Mouse (Mus musculus): ENCODE data around the gene Nectin1. TPM values are rescaled to one million over a fixed set of nuclear protein-coding genes. Genes with fewer than 3 reads are reported as not detected.

Gene Nectin1
- polyA plus RNA-seq, 1 experiment from 2014 or later: 3.3 TPM

DNA sequence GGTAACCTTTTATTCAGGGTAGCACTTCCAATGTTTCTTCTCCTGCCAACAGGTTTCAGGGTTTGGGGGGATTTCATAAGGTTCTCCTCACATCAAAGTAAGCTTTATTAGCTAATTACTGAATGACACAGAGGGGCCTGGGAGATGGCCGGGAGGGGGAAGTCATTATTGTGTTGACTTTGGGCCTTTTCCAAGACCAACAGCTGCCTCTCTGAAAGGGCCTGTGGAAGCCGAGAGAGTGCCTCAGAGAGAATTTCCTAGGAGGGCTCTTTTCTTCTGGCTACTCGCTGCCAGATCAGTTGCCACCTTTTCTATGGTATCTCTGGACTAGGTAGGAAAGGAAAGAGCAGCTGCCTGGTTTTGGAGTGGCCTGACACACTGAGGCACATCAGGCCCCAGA is 6.5 kb upstream of the Nectin1 start:
- no peak; the same call in 1 of the 2 replicates for ATAC-seq
- Histone ChIP-seq H3K4me1 (ENCODE audit: control insufficient read depth, insufficient read depth, low read length) (peaks cover 24% of the 10 kb centered on the region), H3K27ac (ENCODE audit: low read length) (peak overlapping the region; percentile 54), H3K4me3 (ENCODE audit: low read length) (no peak overlapping the region), H3K4me2 (ENCODE audit: low read depth, low read length) (peak overlapping the region; percentile 24; the same call in 1 of the 2 replicates), H3K27me3 (replicated peaks; ENCODE audit: control insufficient read depth, insufficient read depth, low read length) (no peaks in the 10 kb centered on the region), H3K9ac (ENCODE audit: low read depth, low read length) (no peak overlapping the region; the same call in 1 of the 2 replicates), H3K36me3 (ENCODE audit: control insufficient read depth, insufficient read depth, low read length) (no peaks in the 10 kb centered on the region), H3K9me3 (ENCODE audit: control insufficient read depth, low read length) (no peaks in the 10 kb centered on the region)
- 13% methylated on average over 3 of the region's 3 CpGs for WGBS

DNA sequence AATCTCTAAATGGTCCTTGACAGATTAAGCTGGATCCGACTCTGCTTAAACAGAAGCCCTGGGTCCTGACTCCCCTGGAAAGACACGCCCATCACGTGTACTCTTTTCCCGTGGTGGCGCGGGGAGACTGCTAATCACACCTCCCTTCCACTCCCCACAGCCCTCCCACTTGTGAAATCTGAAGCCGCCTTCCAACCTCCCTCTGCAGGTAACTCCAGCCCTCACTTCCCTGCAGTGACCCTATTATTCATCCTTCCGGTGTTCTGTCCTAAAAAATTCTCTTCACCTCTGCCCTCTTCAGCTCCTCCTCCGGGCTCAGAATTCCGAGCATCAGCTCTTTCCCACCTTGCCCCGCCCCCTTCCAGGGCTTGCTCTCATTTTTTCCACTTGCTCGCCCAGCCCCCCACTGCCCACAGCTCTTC is 5.9 kb upstream of the Nectin1 start:
- peak; percentile 54 for ATAC-seq
- WGBS: 2% methylated on average over 12 of the region's 12 CpGs
- H3K27ac ChIP-seq (ENCODE audit: low read length): peak overlapping the region; percentile 54

DNA sequence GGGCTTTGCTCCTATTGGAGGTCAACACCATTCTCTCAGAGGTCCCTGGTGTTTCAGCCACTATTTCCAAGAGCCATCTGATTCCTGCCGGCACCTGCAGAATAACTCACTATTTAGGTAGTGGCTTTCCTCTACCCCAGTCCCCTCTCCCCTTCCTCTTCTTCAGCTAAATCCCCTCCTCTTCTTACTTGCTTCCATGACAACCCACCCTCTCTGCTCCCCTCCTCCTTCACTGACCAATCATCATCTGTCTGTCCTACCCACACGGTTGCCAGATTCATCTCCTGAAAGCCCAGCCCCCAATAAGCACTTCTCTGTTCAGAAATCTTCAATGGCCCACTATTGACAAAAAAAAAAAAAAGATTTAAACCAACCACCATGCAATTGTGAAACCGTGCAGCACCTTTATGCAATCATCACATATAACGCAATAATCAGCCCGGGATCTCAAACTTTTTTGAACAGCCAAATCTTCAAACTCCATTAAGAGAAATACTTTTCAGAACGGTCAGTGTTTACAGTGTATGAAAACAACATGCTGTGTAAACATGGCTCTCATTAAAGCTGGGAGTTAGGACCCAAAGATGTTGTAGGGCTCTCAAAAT is 5.2 kb upstream of the Nectin1 start:
- no peak overlapping the region for H3K4me2 ChIP-seq (ENCODE audit: low read depth, low read length)
- H3K4me1 ChIP-seq (ENCODE audit: control insufficient read depth, insufficient read depth, low read length): peaks cover 27% of the 10 kb centered on the region
- no peak overlapping the region for H3K9ac ChIP-seq (ENCODE audit: low read depth, low read length)
- H3K27me3 ChIP-seq (replicated peaks; ENCODE audit: control insufficient read depth, insufficient read depth, low read length): no peaks in the 10 kb centered on the region
- no peak overlapping the region for H3K4me3 ChIP-seq (ENCODE audit: low read length)
- no peaks in the 10 kb centered on the region for H3K9me3 ChIP-seq (ENCODE audit: control insufficient read depth, low read length)
- no peaks in the 10 kb centered on the region for H3K36me3 ChIP-seq (ENCODE audit: control insufficient read depth, insufficient read depth, low read length)
- no peak for ATAC-seq
- H3K27ac ChIP-seq (ENCODE audit: low read length): no peak overlapping the region
- WGBS: 37% methylated on average over 6 of the region's 6 CpGs

More for the DNA sequence above, 5.9 kb upstream of the Nectin1 start:
- Histone ChIP-seq H3K36me3 (ENCODE audit: control insufficient read depth, insufficient read depth, low read length) (no peaks in the 10 kb centered on the region), H3K4me3 (ENCODE audit: low read length) (no peak overlapping the region), H3K4me2 (ENCODE audit: low read depth, low read length) (peak overlapping the region; percentile 24), H3K4me1 (ENCODE audit: control insufficient read depth, insufficient read depth, low read length) (peaks cover 26% of the 10 kb centered on the region), H3K9ac (ENCODE audit: low read depth, low read length) (no peak overlapping the region; the same call in 1 of the 2 replicates), H3K9me3 (ENCODE audit: control insufficient read depth, low read length) (no peaks in the 10 kb centered on the region), H3K27me3 (replicated peaks; ENCODE audit: control insufficient read depth, insufficient read depth, low read length) (no peaks in the 10 kb centered on the region)

DNA sequence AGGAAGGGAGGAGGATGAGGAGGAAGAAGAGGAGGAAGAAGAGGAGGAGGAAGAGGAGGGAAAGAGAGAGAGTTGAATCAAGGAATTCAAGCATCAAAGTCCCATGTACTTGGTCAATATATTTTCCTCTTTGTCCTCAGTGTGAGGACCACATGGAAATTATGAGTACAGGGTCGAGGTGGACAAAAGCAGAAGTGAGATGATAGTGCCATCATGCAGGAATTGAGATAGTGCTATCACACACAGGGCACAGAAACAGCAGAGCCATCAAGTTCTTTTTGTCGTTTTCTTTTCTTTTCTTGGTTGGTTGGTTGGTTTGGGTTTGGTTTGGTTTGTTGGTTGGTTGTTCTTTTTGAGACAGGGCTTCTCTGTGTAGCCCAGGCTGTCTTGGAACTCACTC is 2.5 kb upstream of the Nectin1 start:
- H3K36me3 ChIP-seq (ENCODE audit: control insufficient read depth, insufficient read depth, low read length): no peaks in the 10 kb centered on the region
- whole genome bisulfite sequencing: 71% methylated on average over 2 of the region's 2 CpGs

DNA sequence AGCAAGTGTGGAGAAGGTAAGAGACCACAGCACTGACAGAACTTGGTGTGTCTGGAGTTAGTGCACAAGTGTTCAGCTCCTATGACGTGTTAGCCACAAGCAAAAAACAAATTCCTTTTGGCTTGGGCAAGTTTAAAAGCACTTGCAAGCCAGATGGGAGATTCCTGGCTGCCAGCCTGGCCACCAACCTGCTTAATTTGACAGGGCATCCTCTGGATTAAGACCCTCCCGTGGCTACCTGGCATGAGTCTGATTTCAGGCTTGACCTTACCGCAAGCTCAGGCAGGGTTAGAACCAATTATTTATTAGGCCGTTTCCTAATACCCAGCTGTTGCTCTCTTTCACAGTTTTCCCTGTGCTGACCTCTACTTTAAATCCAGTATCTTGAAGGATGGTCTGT is 1.7 kb upstream of the Nectin1 start:
- Histone ChIP-seq H3K27me3 (replicated peaks; ENCODE audit: control insufficient read depth, insufficient read depth, low read length) (no peaks in the 10 kb centered on the region), H3K9me3 (ENCODE audit: control insufficient read depth, low read length) (no peaks in the 10 kb centered on the region), H3K4me3 (ENCODE audit: low read length) (no peak overlapping the region), H3K27ac (ENCODE audit: low read length) (peak overlapping the region; percentile 97; the same call in 1 of the 2 replicates), H3K4me1 (ENCODE audit: control insufficient read depth, insufficient read depth, low read length) (peaks cover 33% of the 10 kb centered on the region), H3K36me3 (ENCODE audit: control insufficient read depth, insufficient read depth, low read length) (no peaks in the 10 kb centered on the region), H3K9ac (ENCODE audit: low read depth, low read length) (0 out of 2 replicates have a peak overlapping the region, but pooled peaks have one; percentile 92), H3K4me2 (ENCODE audit: low read depth, low read length) (no peak overlapping the region)
- 79% methylated on average over 4 of the region's 4 CpGs for WGBS
- ATAC-seq: no peak

More for the DNA sequence above, 2.5 kb upstream of the Nectin1 start:
- no peak for ATAC-seq
- Histone ChIP-seq H3K4me1 (ENCODE audit: control insufficient read depth, insufficient read depth, low read length) (peaks cover 33% of the 10 kb centered on the region), H3K9me3 (ENCODE audit: control insufficient read depth, low read length) (no peaks in the 10 kb centered on the region), H3K27me3 (replicated peaks; ENCODE audit: control insufficient read depth, insufficient read depth, low read length) (no peaks in the 10 kb centered on the region), H3K27ac (ENCODE audit: low read length) (no peak overlapping the region), H3K4me2 (ENCODE audit: low read depth, low read length) (no peak overlapping the region), H3K9ac (ENCODE audit: low read depth, low read length) (no peak overlapping the region), H3K4me3 (ENCODE audit: low read length) (no peak overlapping the region)

DNA sequence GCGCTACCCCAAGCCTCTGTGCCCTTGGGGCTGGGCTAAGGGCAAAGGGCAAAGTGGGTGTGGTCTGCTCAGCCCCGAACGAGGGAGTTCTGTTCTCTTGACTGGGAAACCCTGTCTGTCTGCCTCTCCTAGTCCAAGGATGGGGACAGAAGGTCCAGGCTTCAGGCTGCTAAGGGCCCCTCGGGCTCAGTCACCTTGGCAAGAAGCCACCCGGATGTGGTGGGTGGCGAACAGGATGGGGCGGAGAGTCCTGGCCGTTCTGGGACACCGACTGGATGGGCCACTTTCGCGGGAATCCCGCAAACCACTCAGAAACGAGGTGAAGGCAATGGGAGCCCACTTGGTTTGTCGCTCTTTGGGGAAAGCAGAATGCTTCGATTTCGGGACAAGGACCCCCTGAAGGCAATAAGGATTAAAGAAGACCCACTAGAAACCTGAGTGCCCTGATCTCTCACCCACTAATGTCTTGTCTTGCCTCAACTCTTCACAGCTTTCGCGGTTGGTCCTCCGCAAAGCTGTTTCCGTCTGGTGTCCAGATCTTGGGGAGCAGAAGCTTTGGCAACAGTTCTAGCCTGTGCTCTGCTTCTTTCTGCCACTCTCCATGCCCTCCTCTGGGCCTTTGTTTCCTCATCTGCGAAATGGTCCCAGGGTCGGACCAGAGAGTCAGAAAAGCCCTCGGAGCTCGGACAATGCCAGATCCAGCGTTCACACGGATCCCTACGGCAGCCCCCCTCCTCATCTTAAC is 710 bp upstream of the Nectin1 start:
- Histone ChIP-seq H3K27ac (ENCODE audit: low read length) (peak overlapping the region; percentile 97), H3K36me3 (ENCODE audit: control insufficient read depth, insufficient read depth, low read length) (no peaks in the 10 kb centered on the region), H3K27me3 (replicated peaks; ENCODE audit: control insufficient read depth, insufficient read depth, low read length) (no peaks in the 10 kb centered on the region), H3K4me3 (ENCODE audit: low read length) (peak overlapping the region; percentile 89), H3K9me3 (ENCODE audit: control insufficient read depth, low read length) (no peaks in the 10 kb centered on the region), H3K4me2 (ENCODE audit: low read depth, low read length) (peak overlapping the region; percentile 97), H3K4me1 (ENCODE audit: control insufficient read depth, insufficient read depth, low read length) (peaks cover 22% of the 10 kb centered on the region), H3K9ac (ENCODE audit: low read depth, low read length) (peak overlapping the region; percentile 92)
- peak; percentile 70 for ATAC-seq
- WGBS: 1% methylated on average over 27 of the region's 27 CpGs

DNA sequence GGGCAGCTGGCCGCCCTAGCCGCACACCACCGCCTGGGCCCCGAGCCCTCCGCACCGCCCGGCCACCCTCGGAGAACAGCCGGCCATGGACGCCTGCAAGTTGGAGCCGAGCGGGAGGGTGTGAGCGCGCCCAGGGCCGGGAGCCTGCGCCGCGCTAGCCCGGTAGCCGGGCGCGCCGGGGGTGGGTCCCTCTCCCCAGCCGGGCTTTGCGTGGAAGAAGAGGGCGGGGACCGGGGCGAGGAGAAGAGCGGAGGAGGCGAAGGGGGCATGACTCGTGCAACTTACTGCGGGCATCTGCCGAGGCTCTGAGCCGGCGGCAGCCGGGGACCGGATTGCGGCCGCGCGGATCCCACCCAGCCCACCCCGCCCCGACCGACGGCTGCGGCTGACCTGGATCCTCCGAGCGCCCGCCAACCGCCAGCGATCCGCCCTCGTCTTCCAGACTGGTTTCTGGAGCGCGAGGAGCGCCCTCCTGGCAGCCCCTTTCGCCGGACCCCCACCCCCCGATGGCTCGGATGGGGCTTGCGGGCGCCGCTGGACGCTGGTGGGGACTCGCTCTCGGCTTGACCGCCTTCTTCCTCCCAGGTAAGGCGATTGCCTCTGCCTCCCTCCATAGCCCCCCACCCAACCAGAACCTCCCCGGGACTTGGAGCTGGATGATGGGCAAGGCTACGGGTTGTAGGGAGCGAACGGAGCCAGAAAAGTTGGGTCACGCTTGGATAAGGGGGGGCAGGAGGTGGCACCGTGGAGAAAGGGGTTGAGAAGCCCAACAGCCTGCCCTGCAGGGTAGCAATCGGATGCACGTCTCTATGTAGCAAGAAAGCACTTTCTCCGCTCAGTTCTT is 576 bp downstream of the Nectin1 start:
- Histone ChIP-seq H3K4me2 (ENCODE audit: low read depth, low read length) (peak overlapping the region; percentile 97), H3K27me3 (replicated peaks; ENCODE audit: control insufficient read depth, insufficient read depth, low read length) (no peaks in the 10 kb centered on the region), H3K9me3 (ENCODE audit: control insufficient read depth, low read length) (no peaks in the 10 kb centered on the region), H3K27ac (ENCODE audit: low read length) (peak overlapping the region; percentile 97), H3K4me1 (ENCODE audit: control insufficient read depth, insufficient read depth, low read length) (peaks cover 21% of the 10 kb centered on the region), H3K9ac (ENCODE audit: low read depth, low read length) (peak overlapping the region; percentile 92), H3K36me3 (ENCODE audit: control insufficient read depth, insufficient read depth, low read length) (no peaks in the 10 kb centered on the region), H3K4me3 (ENCODE audit: low read length) (peak overlapping the region; percentile 89)
- peak; percentile 69 for ATAC-seq
- under 1% methylated on average over 74 of the region's 77 CpGs for WGBS

DNA sequence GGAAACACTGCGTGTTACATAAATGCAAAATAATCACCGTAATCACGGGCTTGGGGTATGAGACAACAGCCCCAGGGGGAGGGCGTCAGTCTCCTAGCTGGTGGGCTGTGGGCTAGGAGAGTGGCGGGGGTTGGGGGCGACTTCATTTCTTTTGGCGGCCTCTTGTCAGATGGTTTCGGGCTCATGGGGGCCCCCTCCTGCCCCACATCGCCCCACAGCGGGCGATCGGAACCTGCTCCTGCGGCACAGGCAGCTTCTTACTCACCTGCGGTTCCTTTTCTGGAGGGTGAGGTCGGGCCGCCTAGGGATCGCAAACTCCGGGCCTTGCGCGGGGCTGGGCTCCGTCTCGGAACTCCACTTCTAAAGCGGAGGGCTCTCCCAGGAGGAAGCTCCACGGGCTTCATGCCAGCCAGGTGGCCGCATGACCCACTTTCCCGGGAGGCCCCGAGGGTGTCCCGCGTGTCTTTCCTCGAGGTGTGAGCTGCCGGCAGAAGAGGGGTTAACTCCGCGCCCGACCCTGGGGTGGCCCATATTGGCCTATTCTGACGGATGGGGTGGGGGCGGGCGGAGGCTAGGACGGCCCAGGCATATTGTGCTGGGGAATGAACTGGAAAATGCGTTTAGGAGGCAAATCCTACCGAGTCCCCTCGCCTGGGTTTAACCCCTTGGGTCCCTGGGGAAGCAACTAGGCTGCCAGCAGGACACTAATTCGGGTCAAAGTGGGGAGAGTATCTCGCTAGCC is 1.4 kb downstream of the Nectin1 start:
- under 1% methylated on average over 43 of the region's 43 CpGs for WGBS

More for the DNA sequence above, 1.4 kb downstream of the Nectin1 start:
- no peaks in the 10 kb centered on the region for H3K36me3 ChIP-seq (ENCODE audit: control insufficient read depth, insufficient read depth, low read length)
- H3K9me3 ChIP-seq (ENCODE audit: control insufficient read depth, low read length): no peaks in the 10 kb centered on the region
- ATAC-seq: 0 out of 2 replicates have a peak, but pooled peaks have one; percentile 3
- H3K9ac ChIP-seq (ENCODE audit: low read depth, low read length): peak overlapping the region; percentile 92
- H3K27me3 ChIP-seq (replicated peaks; ENCODE audit: control insufficient read depth, insufficient read depth, low read length): no peaks in the 10 kb centered on the region
- peaks cover 21% of the 10 kb centered on the region for H3K4me1 ChIP-seq (ENCODE audit: control insufficient read depth, insufficient read depth, low read length)
- H3K4me2 ChIP-seq (ENCODE audit: low read depth, low read length): peak overlapping the region; percentile 97
- no peak overlapping the region for H3K27ac ChIP-seq (ENCODE audit: low read length)
- H3K4me3 ChIP-seq (ENCODE audit: low read length): peak overlapping the region; percentile 89

Data from intestine, embryonic 16.5 days (tissue).